Mouse (Mus musculus) thymus, postnatal 4 days (tissue): ENCODE data around the gene Irf4.

Source experiments
- DNase-seq: peaks from one replicate; pipeline ENCODE4 v3.0.0; 2021

Irf4 gene

GRCm38 (mm10) chr13:30809240-30809639, 60.2 kb downstream of the Irf4 start:
- no peak for DNase-seq

DNA sequence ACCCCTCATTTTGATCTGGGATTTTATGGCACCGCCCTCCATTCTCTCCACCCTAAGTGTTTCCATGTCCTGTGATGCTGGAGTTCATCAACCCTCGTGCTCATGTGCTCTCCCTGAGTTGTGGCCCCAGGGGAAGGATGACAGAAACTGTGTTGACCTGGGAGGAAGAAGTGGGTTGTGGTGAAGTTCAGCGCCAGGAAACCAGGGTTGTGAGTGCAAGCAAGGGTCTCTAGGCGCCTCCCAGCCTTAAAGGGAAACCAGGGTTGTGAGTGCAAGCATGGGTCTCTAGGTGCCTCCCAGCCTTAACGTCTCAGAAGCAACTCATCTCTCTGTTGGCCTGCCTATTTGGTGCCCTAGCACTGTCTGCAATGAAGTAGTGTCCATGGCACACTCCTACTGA, 64.4 kb downstream of the Irf4 start:
- peak; percentile 34 for DNase-seq

DNA sequence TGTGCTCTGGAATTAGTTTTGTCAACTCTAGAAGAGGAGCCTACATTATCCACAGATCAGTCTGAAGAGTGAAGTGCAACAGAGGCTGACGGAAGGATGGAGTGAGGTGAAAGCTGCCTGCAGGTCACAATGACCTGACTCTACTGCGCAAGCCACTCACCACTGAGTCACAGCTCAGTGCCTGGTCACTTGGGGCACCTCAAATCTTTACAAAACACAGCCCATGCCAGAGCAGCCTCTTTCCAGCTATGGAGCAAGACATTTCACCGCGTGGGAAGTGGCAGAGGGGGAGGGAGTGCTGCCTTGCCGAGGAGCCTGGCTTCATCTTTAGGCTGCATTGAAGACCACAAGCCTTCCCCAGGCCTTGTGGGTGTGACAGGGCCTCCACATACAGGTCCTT, 65.2 kb downstream of the Irf4 start:
- peak; percentile 8 for DNase-seq
